Mouse (Mus musculus) gastrocnemius, adult 8-10 months (tissue): ENCODE measurements around the gene Wdr75. TPM values are rescaled to one million over a fixed set of nuclear protein-coding genes. Genes with fewer than 3 reads are reported as not detected.

Experiments
- DNase-seq, 2 experiments: peaks; one replicate each; pipeline ENCODE4 v3.0.0; 2022; ENCODE audit warnings: low spot score in 2 of 2
- total RNA-seq, 4 experiments: library from RNA; stranded (reverse); gene quantifications; 2 replicates each; pipeline ENCODE4 v1.2.4; 2022

Wdr75 gene
- total RNA-seq, 4 experiments from 2014 or later = 11.2 to 18.9 (median 17.2) TPM

DNA sequence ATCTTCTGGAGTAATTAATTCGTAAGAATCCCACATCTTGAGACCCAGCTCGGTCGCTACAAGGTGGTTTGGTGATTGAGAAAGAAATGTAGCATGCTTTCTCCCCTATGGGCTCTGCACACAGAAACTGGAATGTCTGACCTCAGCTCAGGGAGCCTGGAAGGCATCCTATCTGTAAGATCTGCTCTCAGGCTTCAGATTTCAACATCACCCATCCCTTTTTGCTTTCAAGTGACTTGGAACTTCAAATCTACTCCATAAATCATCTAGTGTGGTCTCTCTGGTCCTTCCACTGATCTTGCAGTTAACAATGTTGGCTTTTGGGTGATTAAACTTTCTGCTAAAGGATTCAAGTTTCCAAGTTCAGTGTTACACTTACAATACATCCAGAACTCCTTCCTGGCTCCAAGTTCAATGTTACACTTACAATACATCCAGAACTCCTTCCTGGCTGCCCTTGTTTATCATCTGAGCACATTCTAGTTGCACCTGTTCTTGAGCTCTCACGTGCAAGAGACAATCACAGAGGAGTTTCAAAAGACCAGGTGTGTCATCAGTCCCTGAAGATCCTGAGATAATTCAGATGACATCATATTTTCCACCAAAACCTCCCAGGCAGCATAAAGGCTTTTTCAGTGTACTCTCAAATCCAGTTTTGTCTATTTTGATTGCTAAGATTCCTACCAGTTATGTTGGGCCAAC lies 40.5 kb downstream of the Wdr75 start:
- no peak for DNase-seq

DNA sequence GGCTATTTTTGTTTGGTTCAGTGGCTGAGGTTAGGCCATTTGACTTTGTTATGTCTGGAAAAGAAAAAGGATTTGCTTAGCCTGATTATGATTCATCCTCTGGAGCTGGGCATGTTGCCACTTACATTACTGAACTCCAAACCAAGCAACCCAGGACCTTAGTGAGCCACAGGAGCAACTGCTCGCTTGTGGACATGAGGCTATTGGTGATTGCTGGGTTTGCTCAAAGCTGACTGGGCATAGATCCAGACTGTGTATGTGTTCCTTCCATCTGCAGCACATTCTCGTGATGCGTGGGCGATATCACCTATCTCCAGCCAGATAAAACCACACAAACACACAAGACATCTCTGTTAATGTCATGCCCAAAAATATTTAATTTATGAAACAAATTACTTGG lies 42.8 kb downstream of the Wdr75 start:
- DNase-seq = peak; percentile 39 to 58

DNA sequence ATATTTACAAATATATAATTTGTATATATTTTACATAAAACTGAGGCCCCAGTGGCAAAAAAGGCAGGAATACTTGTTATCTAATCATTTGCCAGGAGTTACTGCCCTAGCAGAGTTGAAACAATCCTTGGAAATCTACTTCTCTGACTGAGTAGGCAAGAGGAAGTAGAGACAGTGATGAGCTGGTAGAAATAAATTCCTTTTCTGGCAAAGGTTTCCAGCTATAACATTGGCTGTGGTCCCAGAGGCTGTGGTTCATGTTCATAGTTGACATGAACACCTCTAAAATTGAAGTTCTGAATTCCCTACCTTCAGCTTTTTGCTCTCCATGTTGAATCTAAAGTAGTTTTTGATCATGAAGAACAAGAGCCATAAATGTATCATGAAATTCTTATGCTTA lies 43.3 kb downstream of the Wdr75 start:
- no peak for DNase-seq

DNA sequence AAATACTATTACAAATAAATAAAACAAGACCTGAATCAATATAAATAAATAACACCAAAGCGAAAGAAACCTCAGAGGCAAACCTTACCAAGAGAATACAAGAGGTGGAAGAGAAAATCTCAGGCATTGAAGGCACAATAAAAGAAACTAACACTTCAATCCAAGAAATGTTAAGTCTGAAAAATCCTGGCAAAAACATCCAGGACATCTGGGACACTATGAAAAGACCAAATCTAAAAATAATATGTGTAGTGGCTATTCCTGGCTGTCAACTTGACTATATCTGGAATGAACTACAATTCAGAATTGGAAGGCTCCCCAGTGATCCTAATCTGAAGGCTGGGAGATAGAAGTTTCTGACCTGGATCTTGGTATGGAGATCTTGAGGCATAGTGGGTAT lies 50.5 kb downstream of the Wdr75 start:
- DNase-seq = no peak

DNA sequence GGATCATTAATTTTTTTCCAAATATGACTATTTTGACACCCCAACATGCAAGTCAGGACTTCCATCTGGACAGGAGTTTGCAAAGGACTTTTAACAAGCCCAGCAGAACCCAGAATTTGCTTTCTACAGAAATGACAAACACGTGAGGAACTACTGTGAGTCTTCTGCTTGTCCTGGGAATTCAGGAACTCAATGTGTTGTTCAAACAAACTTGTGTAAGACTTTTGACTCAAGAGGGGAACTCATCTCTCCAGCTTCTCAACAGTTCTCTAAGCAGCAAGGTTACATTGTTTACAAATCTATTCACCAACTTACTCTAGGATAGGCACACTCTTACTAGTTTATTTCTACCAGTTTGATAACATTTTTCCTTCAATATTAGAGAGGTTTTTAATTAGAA lies 63.1 kb downstream of the Wdr75 start:
- no peak for DNase-seq

DNA sequence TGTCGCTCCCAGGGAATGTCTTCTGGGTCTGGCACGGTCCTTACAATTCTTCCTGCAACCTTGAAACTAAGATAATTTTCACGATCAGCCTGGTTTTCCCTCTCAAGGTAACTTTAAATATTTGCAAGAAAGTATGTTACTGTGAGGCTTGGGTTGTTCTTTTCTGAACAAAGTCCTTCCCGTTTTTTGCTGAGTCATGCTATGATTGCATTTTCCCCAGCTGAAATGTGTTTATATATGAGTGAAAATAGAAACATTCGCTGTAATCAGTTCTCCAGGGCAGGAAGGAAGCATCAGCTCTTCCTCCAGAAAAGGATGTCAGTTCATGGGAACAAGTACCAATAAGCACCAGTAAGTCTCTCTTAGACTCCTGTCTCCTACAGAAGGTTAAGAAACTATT lies 65.4 kb downstream of the Wdr75 start:
- no peak for DNase-seq

DNA sequence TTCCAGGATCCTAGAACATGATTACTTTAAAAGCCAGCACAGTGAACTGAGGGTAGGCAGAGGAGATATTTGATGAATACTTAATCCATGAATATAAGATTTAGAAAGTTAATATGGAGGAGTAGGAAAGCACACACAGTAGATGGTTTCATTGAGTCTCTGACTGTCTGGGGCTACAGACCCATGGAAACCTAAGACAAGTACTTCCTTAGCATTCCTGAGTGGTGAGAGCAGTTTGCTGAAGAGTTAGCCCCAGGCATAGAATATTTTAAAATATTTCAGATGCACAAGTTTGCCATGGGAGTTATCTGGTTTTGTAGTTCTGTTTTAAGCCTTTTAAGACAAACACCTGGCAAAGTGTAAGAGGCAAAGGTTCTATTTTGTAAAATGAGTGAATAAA lies 66.2 kb downstream of the Wdr75 start:
- no peak for DNase-seq

DNA sequence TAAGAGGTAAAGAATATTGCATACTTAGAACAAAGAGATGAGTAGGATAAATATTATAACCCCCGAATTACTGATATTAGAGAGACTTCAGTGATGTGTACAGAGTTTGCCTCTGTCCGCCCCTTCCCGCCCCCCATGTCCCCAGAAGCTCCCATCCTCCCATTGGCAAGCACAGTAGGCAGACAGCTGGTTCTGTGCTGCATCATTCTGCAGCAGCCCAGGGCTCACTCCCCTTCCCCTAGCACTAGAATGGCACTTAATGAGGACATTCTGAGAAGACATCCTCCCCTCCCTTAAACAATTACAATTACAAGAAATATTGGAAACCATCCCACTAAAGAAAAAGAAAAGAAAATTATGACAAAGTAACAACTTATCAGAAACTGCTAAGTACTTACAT lies 68.7 kb downstream of the Wdr75 start:
- no peak for DNase-seq

DNA sequence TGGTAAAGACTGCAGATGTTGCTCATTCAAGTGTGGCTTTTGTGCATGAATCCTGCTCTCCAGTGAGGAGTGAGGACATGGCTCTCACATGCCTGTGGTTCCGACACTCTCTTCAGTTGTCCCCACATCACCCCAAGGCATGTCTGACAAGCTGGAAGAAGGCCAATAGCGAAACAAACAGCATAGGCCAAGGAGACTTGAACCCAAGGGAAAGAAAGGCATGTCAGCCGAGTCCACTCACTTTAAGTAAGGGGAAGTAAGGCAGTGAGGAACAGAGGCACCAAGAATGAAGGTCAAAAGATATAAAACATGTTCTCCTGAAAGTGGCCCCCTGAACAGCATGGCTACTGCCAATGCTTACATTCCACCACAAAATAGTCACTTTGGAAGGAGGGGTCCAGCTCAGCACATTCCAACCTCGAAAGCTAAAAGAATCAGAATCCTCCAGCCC lies 69.6 kb downstream of the Wdr75 start:
- DNase-seq = no peak

DNA sequence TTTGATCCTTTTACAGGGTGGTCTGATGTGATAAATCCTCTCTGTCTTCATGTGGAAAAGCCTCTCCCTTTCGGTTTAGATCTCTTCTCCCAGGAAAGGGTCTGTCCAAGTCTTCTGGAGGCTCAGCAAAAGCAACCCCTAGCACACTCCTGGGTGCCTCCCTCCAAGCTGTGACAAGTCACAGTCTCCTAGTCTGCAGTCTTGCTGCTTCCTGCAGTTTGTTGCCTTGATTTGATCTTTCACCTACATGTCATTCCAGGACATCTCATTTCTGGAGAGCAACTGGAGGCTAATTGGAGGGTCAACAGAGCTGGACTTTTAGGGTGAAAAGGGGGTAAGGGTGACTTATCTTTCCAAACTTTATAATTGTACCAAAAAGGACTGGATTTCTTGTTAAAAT lies 70.3 kb downstream of the Wdr75 start:
- DNase-seq = no peak

DNA sequence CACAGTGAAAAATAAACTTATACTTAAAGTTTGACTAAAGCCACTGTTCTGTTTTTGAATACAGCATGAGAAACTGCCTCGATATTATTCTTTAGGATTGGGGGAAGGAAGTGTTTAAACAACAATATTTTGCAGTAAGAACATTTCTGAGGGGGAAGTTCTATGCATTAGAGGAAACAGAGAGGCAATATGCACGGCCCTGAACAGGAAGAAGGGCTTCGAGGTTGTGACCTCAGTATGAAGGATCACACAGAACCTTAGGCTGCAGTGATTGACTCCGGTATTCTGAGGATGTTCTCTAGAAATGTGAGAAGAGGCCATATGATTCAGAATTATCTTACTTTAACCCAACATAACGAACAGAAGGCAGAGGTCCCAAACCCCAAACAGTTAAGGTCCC lies 70.8 kb downstream of the Wdr75 start:
- no peak for DNase-seq

DNA sequence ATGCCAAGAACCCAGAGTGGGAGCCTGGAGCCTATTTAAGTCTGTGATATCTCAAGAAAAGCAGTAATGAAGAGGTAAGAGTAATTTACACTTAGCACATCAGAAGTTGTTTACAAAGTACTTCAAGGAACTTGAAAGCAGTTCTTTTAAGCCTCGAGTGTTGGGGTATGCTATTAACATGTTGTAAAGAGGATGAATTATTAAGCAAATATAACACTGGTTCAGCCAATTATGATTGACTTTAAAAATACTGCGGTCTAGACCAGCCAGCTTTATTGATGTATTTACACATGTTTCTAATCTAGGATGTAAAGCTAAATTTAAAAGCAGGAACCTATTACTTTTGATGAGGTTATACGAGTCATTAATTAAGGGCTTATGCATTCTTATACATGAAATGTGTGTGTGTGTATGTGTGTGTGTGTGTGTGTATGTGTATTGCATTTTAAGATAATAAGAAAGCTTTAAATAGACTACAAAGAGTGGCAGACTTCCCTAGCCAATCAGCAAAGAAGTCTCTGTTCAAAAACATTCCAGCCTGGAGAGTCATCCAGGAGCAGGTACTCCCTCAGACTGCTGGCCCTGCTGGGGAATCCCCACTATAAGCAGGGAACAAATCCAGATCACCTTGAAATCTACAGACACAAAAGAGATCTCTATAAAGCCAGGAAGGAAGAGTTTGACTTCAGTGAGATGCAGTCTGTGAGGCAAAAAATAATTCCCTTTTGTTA lies 71.5 kb downstream of the Wdr75 start:
- DNase-seq = no peak

DNA sequence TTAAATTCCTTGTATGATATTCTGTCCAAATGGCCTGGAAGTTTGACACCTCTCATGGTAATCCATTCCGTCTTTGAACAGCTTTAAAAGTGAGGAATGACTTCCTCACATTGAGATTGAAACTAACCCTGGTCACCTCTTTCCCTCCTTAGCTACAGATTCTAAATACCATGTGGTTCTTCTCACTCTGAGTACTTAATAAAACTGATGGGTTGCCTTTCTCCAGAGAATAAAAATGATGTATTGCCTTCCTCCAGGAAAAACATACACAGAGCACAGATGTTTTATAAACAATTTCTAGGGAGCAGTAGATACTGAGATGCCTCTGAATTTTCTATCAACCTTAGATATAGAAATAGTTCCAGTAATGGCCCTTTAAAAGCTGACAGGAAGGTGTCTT lies 73.1 kb downstream of the Wdr75 start:
- DNase-seq = no peak

DNA sequence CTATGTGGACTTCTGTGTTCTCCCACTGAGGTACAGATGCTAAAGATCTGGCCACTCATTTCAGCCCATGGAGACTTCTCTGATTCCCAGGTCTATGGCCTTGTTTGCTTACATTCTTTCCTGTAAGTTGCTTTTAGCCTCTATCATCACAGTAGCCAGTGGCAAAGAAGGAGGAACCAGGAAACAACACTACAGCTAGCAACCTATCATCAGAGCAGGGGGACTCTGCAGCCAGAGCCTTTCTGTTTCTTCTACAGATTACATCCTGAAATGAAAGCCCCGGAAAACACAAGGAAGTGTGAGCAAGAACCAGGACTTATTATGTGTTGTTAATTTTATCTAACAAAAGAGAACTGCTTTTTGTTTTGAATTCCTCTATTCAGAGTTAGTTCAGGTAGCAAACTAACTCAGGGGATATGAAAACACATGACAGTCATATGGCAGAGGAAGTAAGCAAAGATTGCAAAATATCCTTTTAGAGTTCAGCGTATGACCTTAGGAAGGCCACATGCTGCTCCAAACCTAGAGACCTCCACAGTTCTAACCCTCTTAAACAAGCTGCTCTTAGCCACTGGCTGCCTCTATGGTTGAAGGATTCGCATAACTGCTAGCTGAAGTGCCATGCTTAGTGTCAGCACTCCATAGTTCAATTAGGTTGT lies 73.6 kb downstream of the Wdr75 start:
- no peak for DNase-seq

Other genes starting within 250 kb of the Wdr75 start
- gene Gm5269, start 95.1 kb downstream of the Wdr75 start, total RNA-seq = not detected
- gene Slc40a1, start 131.4 kb downstream of the Wdr75 start, total RNA-seq = 10 to 100 TPM; 29.1 to 42.4 (median 32.3) TPM